Mouse (Mus musculus) liver, embryonic 14.5 days (tissue): ENCODE measurements around the gene Gsdma. TPM values are rescaled to one million over a fixed set of nuclear protein-coding genes. Genes with fewer than 3 reads are reported as not detected.

Source experiments
- ATAC-seq: fragments of 200-750 bp; cut with Nextera tagmentation; 2 replicates; pipeline ENCODE4 v1.8.0; 2017; ENCODE audit warnings: moderate number of reproducible peaks, mild to moderate bottlenecking, moderate library complexity; ENCODE audit not compliant: insufficient read depth
- DNase-seq, 3 experiments: peaks; one replicate each; pipeline ENCODE4 v3.0.0-alpha.2; 2012 to 2013; ENCODE audit warnings: low read depth in 3 of 3, low spot score in 3 of 3
- H3K27ac ChIP-seq: fragments of 300-500 bp; sonication (generic); 2 replicates; pipeline ENCODE4 v1.5.1; 2014; ENCODE audit warnings: moderate library complexity, mild to moderate bottlenecking, control low read depth, inconsistent platforms
- H3K27me3 ChIP-seq: fragments of 300-500 bp; sonication (generic); 2 replicates; pipeline ENCODE4 v1.6.1; 2014; ENCODE audit warnings: mild to moderate bottlenecking, low read length, moderate library complexity; ENCODE audit not compliant: control insufficient read depth, insufficient read depth
- H3K36me3 ChIP-seq: fragments of 300-500 bp; sonication (generic); replicated peaks from 2 replicates; pipeline ENCODE4 v1.6.1; 2014; ENCODE audit warnings: low read depth; ENCODE audit not compliant: control insufficient read depth, insufficient read depth
- H3K4me1 ChIP-seq, 2 experiments: fragments of 200-500 bp in 1 of 2; fragments of 300-500 bp in 1 of 2; sonication (generic) in 1 of 2; replicated peaks; 2 replicates each; pipeline ENCODE4 v1.6.1; 2012 to 2014; ENCODE audit warnings: antibody characterized with exemption in 1 of 2, inconsistent platforms in 1 of 2, low read length in 1 of 2; ENCODE audit not compliant: control insufficient read depth in 2 of 2, insufficient read depth in 2 of 2
- H3K4me2 ChIP-seq: fragments of 300-500 bp; sonication (generic); 2 replicates; pipeline ENCODE4 v1.6.1; 2014; ENCODE audit warnings: low read depth, mild to moderate bottlenecking, control low read depth, moderate library complexity
- H3K4me3 ChIP-seq, 2 experiments: fragments of 200-500 bp in 1 of 2; fragments of 300-500 bp in 1 of 2; sonication (generic) in 1 of 2; 2 replicates each; pipeline ENCODE4 v1.5.1; 2012 to 2014; ENCODE audit warnings: low read depth in 2 of 2, low read length in 2 of 2, mild to moderate bottlenecking in 2 of 2, control low read depth in 1 of 2, inconsistent platforms in 1 of 2, moderate library complexity in 1 of 2; ENCODE audit not compliant: insufficient read depth in 1 of 2
- H3K9ac ChIP-seq: fragments of 300-500 bp; sonication (generic); replicated peaks from 2 replicates; pipeline ENCODE4 v1.6.1; 2014; ENCODE audit warnings: mild to moderate bottlenecking, control low read depth, moderate library complexity
- H3K9me3 ChIP-seq: fragments of 300-500 bp; sonication (generic); 2 replicates; pipeline ENCODE4 v1.6.1; 2016; ENCODE audit warnings: low read length, mixed read lengths; ENCODE audit not compliant: control insufficient read depth
- CTCF ChIP-seq: IDR thresholded peaks from 2 replicates; pipeline ENCODE4 v1.5.1; 2016; ENCODE audit warnings: antibody characterized with exemption, low read depth, control low read depth
- EP300 ChIP-seq: IDR thresholded peaks from 2 replicates; pipeline ENCODE4 v1.6.1; 2016; ENCODE audit warnings: antibody characterized with exemption, low read depth
- WGBS: fragments of 180-500 bp; shearing (Covaris S2); extraction: QIAGEN DNeasy Blood & Tissue Kit; methylation state at CpG from one replicate; pipeline ENCODE4 v1.1.7; 2014; ENCODE audit not compliant: insufficient replicate concordance; 5-methylcytosine and 5-hydroxymethylcytosine counted together
- polyA plus RNA-seq, 2 experiments: library from polyadenylated mRNA; depleted of rRNA in 1 of 2; stranded (reverse) in 1 of 2; unstranded in 1 of 2; fragments of >200 nt; fragmentation: Nextera tagmentation in 1 of 2; extraction: Ambion mirVana in 1 of 2; gene quantifications; 2 replicates each; pipeline versions ENCODE4 v1.2.1 to v1.2.3; 2012 to 2014

Gsdma gene
- polyA plus RNA-seq, 2 experiments = 0.01 TPM; not detected in 1

GRCm38 (mm10) chr11:98720756-98721155 is 56.6 kb downstream of the Gsdma start:
- H3K4me3 ChIP-seq = no peak overlapping the region
- H3K4me2 ChIP-seq = no peak overlapping the region
- no peak overlapping the region for H3K27ac ChIP-seq
- no peaks in the 10 kb centered on the region for H3K27me3 ChIP-seq
- no peak overlapping the region for H3K9ac ChIP-seq
- H3K4me1 ChIP-seq = 0 out of 4 replicates have a peak, but pooled peaks cover 0 to 1% of the 10 kb centered on the region in 2 experiments
- WGBS = 68% methylated on average over 2 of the region's 2 CpGs
- H3K36me3 ChIP-seq = peaks cover 8% of the 10 kb centered on the region
- ATAC-seq = no peak
- TF ChIP-seq EP300 = no peak
- no peak for TF ChIP-seq CTCF
- no peaks in the 10 kb centered on the region for H3K9me3 ChIP-seq
- DNase-seq = no peak

DNA sequence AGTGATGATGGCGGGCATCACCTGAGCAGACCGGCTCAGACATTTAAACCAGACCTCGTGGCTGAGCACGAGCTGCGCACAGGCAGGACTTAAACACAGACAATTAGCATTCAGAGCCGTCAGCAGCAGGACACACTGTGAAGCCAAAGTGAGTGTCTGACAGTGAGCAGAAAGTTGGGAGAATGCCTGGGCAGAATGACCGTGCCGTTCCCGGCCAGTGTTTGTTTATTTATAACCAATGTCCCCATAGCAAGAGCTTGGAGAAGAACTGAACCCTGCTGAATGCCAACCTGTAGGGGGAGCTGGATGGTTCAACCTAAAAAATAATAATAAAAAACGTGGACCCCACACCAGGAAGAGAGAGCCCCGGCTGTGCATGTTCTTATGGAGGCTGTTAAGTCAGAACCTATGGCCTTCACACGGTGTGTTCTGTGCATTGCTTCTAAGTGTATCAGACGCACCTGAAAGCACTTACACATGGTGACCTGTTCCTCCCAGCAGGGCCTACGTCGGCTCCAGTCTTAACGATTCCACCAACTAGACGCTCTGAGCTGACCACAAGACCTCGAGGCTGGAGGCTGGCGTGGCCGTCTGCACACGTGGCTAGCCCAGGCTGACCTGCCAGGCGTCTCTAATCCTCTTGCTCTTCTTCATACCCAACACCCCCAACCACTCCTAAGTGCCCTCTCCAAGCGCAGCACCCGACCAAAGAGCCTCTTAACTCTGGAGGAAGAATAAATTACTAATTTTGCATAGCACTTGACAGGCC is 57.5 kb downstream of the Gsdma start:
- peaks cover 6% of the 10 kb centered on the region for H3K36me3 ChIP-seq
- DNase-seq = no peak
- 0 out of 4 replicates have a peak, but pooled peaks cover 0 to 4% of the 10 kb centered on the region in 2 experiments for H3K4me1 ChIP-seq
- H3K27ac ChIP-seq = no peak overlapping the region
- ATAC-seq = no peak
- H3K4me2 ChIP-seq = no peak overlapping the region
- H3K9ac ChIP-seq = no peak overlapping the region
- TF ChIP-seq CTCF (peak; percentile 19), EP300 (no peak)
- no peaks in the 10 kb centered on the region for H3K27me3 ChIP-seq
- 67% methylated on average over 24 of the region's 24 CpGs for WGBS
- H3K9me3 ChIP-seq = no peaks in the 10 kb centered on the region
- H3K4me3 ChIP-seq = no peak overlapping the region

- Histone ChIP-seq H3K4me2 (no peak overlapping the region), H3K27ac (no peak overlapping the region), H3K9me3 (no peaks in the 10 kb centered on the region), H3K27me3 (no peaks in the 10 kb centered on the region), H3K4me1 (0 out of 4 replicates have a peak, but pooled peaks cover 0 to 4% of the 10 kb centered on the region in 2 experiments), H3K4me3 (no peak overlapping the region), H3K36me3 (peaks cover 6% of the 10 kb centered on the region), H3K9ac (no peak overlapping the region)
- ATAC-seq (no peak), DNase-seq (no peak)
- 66% methylated on average over 7 of the region's 7 CpGs for WGBS
- TF ChIP-seq EP300 (no peak), CTCF (no peak)
These were observed 58.9 kb downstream of the Gsdma start for GRCm38 (mm10) chr11:98723098-98723497.

GRCm38 (mm10) chr11:98725926-98726506 is 61.9 kb downstream of the Gsdma start:
- no peaks in the 10 kb centered on the region for H3K27me3 ChIP-seq
- WGBS = 80% methylated on average over 15 of the region's 15 CpGs
- H3K4me2 ChIP-seq = no peak overlapping the region
- TF ChIP-seq EP300 (no peak), CTCF (no peak)
- no peak overlapping the region for H3K27ac ChIP-seq
- H3K4me3 ChIP-seq = no peak overlapping the region
- H3K9me3 ChIP-seq = no peaks in the 10 kb centered on the region
- DNase-seq (no peak), ATAC-seq (no peak)
- H3K4me1 ChIP-seq = peaks cover 7 to 10% of the 10 kb centered on the region in 2 experiments; a peak in 3 of 4 replicates
- peaks cover 6% of the 10 kb centered on the region for H3K36me3 ChIP-seq
- H3K9ac ChIP-seq = no peak overlapping the region

Other genes starting within 250 kb of the Gsdma start
- 21.6 and 31.1 TPM in 2 replicates for gene Mien1, start 225.4 kb upstream of the Gsdma start, polyA plus RNA-seq (2012; rRNA removed)
- gene Mien1, start 225.4 kb upstream of the Gsdma start, polyA plus RNA-seq (2014; fragmentation: Nextera tagmentation; extraction: Ambion mirVana) = 58.5 and 61.5 TPM in 2 replicates
- 15.7 and 19.2 TPM in 2 replicates for gene Grb7, start 218.0 kb upstream of the Gsdma start, polyA plus RNA-seq (2012; rRNA removed)
- 14.1 and 14.9 TPM in 2 replicates for gene Grb7, start 218.0 kb upstream of the Gsdma start, polyA plus RNA-seq (2014; fragmentation: Nextera tagmentation; extraction: Ambion mirVana)
- 0.15 and 0.27 TPM in 2 replicates for gene Ikzf3, start 118.3 kb upstream of the Gsdma start, polyA plus RNA-seq (2012; rRNA removed)
- 0.05 and 0.10 TPM in 2 replicates for gene Ikzf3, start 118.3 kb upstream of the Gsdma start, polyA plus RNA-seq (2014; fragmentation: Nextera tagmentation; extraction: Ambion mirVana)
- 0.30 and 0.44 TPM in 2 replicates for gene Zpbp2, start 113.3 kb upstream of the Gsdma start, polyA plus RNA-seq (2012; rRNA removed)
- 0.76 and 0.83 TPM in 2 replicates for gene Zpbp2, start 113.3 kb upstream of the Gsdma start, polyA plus RNA-seq (2014; fragmentation: Nextera tagmentation; extraction: Ambion mirVana)
- 23.4 and 27.4 TPM in 2 replicates for gene Ormdl3, start 77.0 kb upstream of the Gsdma start, polyA plus RNA-seq (2012; rRNA removed)
- 6.4 and 6.8 TPM in 2 replicates for gene Ormdl3, start 77.0 kb upstream of the Gsdma start, polyA plus RNA-seq (2014; fragmentation: Nextera tagmentation; extraction: Ambion mirVana)
- gene Lrrc3c, start 66.1 kb upstream of the Gsdma start, polyA plus RNA-seq (2012; rRNA removed) = not detected in 2 replicates
- not detected in 2 replicates for gene Lrrc3c, start 66.1 kb upstream of the Gsdma start, polyA plus RNA-seq (2014; fragmentation: Nextera tagmentation; extraction: Ambion mirVana)
- gene Gm12355, start 38.7 kb upstream of the Gsdma start, polyA plus RNA-seq (2012; rRNA removed) = 0.03 and 0.19 TPM in 2 replicates
- 0.47 and 0.68 TPM in 2 replicates for gene Gm12355, start 38.7 kb upstream of the Gsdma start, polyA plus RNA-seq (2014; fragmentation: Nextera tagmentation; extraction: Ambion mirVana)
- not detected in 2 replicates for gene Gsdma3, start 38.0 kb upstream of the Gsdma start, polyA plus RNA-seq (2012; rRNA removed)
- not detected in 2 replicates for gene Gsdma3, start 38.0 kb upstream of the Gsdma start, polyA plus RNA-seq (2014; fragmentation: Nextera tagmentation; extraction: Ambion mirVana)
- not detected in 2 replicates for gene Gsdma2, start 17.6 kb upstream of the Gsdma start, polyA plus RNA-seq (2012; rRNA removed)
- not detected in 2 replicates for gene Gsdma2, start 17.6 kb upstream of the Gsdma start, polyA plus RNA-seq (2014; fragmentation: Nextera tagmentation; extraction: Ambion mirVana)
- 73.6 and 75.7 TPM in 2 replicates for gene Psmd3, start 18.2 kb downstream of the Gsdma start, polyA plus RNA-seq (2012; rRNA removed)
- 55.3 and 67.1 TPM in 2 replicates for gene Psmd3, start 18.2 kb downstream of the Gsdma start, polyA plus RNA-seq (2014; fragmentation: Nextera tagmentation; extraction: Ambion mirVana)
- not detected in 2 replicates for gene Csf3, start 36.9 kb downstream of the Gsdma start, polyA plus RNA-seq (2012; rRNA removed)
- gene Csf3, start 36.9 kb downstream of the Gsdma start, polyA plus RNA-seq (2014; fragmentation: Nextera tagmentation; extraction: Ambion mirVana) = not detected in 2 replicates
- 25.0 and 29.6 TPM in 2 replicates for gene Med24, start 65.1 kb downstream of the Gsdma start, polyA plus RNA-seq (2012; rRNA removed)
- 21.3 and 25.6 TPM in 2 replicates for gene Med24, start 65.1 kb downstream of the Gsdma start, polyA plus RNA-seq (2014; fragmentation: Nextera tagmentation; extraction: Ambion mirVana)
- gene Thra, start 76.3 kb downstream of the Gsdma start, polyA plus RNA-seq (2012; rRNA removed) = 14.6 and 15.6 TPM in 2 replicates
- gene Thra, start 76.3 kb downstream of the Gsdma start, polyA plus RNA-seq (2014; fragmentation: Nextera tagmentation; extraction: Ambion mirVana) = 8.3 and 10.0 TPM in 2 replicates
- gene Nr1d1, start 111.0 kb downstream of the Gsdma start, polyA plus RNA-seq (2012; rRNA removed) = 0.54 and 0.65 TPM in 2 replicates
- 0.56 and 0.58 TPM in 2 replicates for gene Nr1d1, start 111.0 kb downstream of the Gsdma start, polyA plus RNA-seq (2014; fragmentation: Nextera tagmentation; extraction: Ambion mirVana)
- gene Msl1, start 131.2 kb downstream of the Gsdma start, polyA plus RNA-seq (2012; rRNA removed) = 11.5 and 15.8 TPM in 2 replicates
- 4.5 and 4.9 TPM in 2 replicates for gene Msl1, start 131.2 kb downstream of the Gsdma start, polyA plus RNA-seq (2014; fragmentation: Nextera tagmentation; extraction: Ambion mirVana)
- 12.2 and 12.7 TPM in 2 replicates for gene Casc3, start 140.6 kb downstream of the Gsdma start, polyA plus RNA-seq (2012; rRNA removed)
- gene Casc3, start 140.6 kb downstream of the Gsdma start, polyA plus RNA-seq (2014; fragmentation: Nextera tagmentation; extraction: Ambion mirVana) = 11.5 and 13.0 TPM in 2 replicates
- gene Rapgefl1, start 172.4 kb downstream of the Gsdma start, polyA plus RNA-seq (2012; rRNA removed) = 0.52 and 0.55 TPM in 2 replicates
- 0.05 and 0.06 TPM in 2 replicates for gene Rapgefl1, start 172.4 kb downstream of the Gsdma start, polyA plus RNA-seq (2014; fragmentation: Nextera tagmentation; extraction: Ambion mirVana)
- gene Wipf2, start 199.3 kb downstream of the Gsdma start, polyA plus RNA-seq (2012; rRNA removed) = 2.0 and 2.1 TPM in 2 replicates
- gene Wipf2, start 199.3 kb downstream of the Gsdma start, polyA plus RNA-seq (2014; fragmentation: Nextera tagmentation; extraction: Ambion mirVana) = 1.1 and 1.4 TPM in 2 replicates
- 16.9 and 28.6 TPM in 2 replicates for gene Cdc6, start 243.4 kb downstream of the Gsdma start, polyA plus RNA-seq (2012; rRNA removed)
- gene Cdc6, start 243.4 kb downstream of the Gsdma start, polyA plus RNA-seq (2014; fragmentation: Nextera tagmentation; extraction: Ambion mirVana) = 64.1 and 71.0 TPM in 2 replicates